Mouse (Mus musculus): ENCODE results near the gene Acvrl1.

The Acvrl1 gene

GRCm38 (mm10) chr15:101161534-101161933, 33.2 kb downstream of the Acvrl1 start:
- Histone ChIP-seq H3K9me3 (ENCODE audit: low read length) (no peaks in the 10 kb centered on the region), H3K4me1 (replicated peaks; ENCODE audit: low read depth, low read length) (peaks cover 63% of the 10 kb centered on the region), H3K27me3 (ENCODE audit: insufficient read depth, low read length) (peaks cover 12% of the 10 kb centered on the region), H3K36me3 (ENCODE audit: insufficient read depth, low read length) (no peaks in the 10 kb centered on the region), H3K4me3 (replicated peaks; ENCODE audit: low read length) (no peak overlapping the region)
- no peak for TF ChIP-seq CTCF (conservative IDR thresholded peaks at IDR 0.05; ENCODE audit: low read length)
- no peak for TF ChIP-seq POU5F1 (IDR thresholded peaks at IDR 0.05; ENCODE audit: borderline replicate concordance, low read length)
- TF ChIP-seq NANOG (IDR thresholded peaks at IDR 0.05; ENCODE audit: borderline replicate concordance, low read length), result no peak

GRCm38 (mm10) chr15:101163056-101163458, 34.7 kb downstream of the Acvrl1 start:
- Histone ChIP-seq H3K9me3 (ENCODE audit: low read length) (no peaks in the 10 kb centered on the region), H3K4me1 (replicated peaks; ENCODE audit: low read depth, low read length) (peaks cover 67% of the 10 kb centered on the region), H3K4me3 (replicated peaks; ENCODE audit: low read length) (peak overlapping the region; percentile 63), H3K27me3 (ENCODE audit: insufficient read depth, low read length) (peaks cover 12% of the 10 kb centered on the region), H3K36me3 (ENCODE audit: insufficient read depth, low read length) (no peaks in the 10 kb centered on the region)
- TF ChIP-seq CTCF (conservative IDR thresholded peaks at IDR 0.05; ENCODE audit: low read length) (no peak), POU5F1 (IDR thresholded peaks at IDR 0.05; ENCODE audit: borderline replicate concordance, low read length) (no peak), NANOG (IDR thresholded peaks at IDR 0.05; ENCODE audit: borderline replicate concordance, low read length) (no peak)

- H3K27me3 ChIP-seq (ENCODE audit: insufficient read depth, low read length), result peaks cover 17% of the 10 kb centered on the region
- peaks cover 72% of the 10 kb centered on the region for H3K4me1 ChIP-seq (replicated peaks; ENCODE audit: low read depth, low read length)
- H3K9me3 ChIP-seq (ENCODE audit: low read length), result no peaks in the 10 kb centered on the region
- H3K4me3 ChIP-seq (replicated peaks; ENCODE audit: low read length), result peak overlapping the region; percentile 63
- TF ChIP-seq NANOG (IDR thresholded peaks at IDR 0.05; ENCODE audit: borderline replicate concordance, low read length), result no peak
- no peak for TF ChIP-seq CTCF (conservative IDR thresholded peaks at IDR 0.05; ENCODE audit: low read length)
- TF ChIP-seq POU5F1 (IDR thresholded peaks at IDR 0.05; ENCODE audit: borderline replicate concordance, low read length), result no peak
- H3K36me3 ChIP-seq (ENCODE audit: insufficient read depth, low read length), result no peaks in the 10 kb centered on the region
Measured at GRCm38 (mm10) chr15:101163854-101164253, 35.5 kb downstream of the Acvrl1 start.

- peaks cover 17% of the 10 kb centered on the region for H3K27me3 ChIP-seq (ENCODE audit: insufficient read depth, low read length)
- peak overlapping the region; percentile 63 for H3K4me3 ChIP-seq (replicated peaks; ENCODE audit: low read length)
- no peaks in the 10 kb centered on the region for H3K36me3 ChIP-seq (ENCODE audit: insufficient read depth, low read length)
- H3K4me1 ChIP-seq (replicated peaks; ENCODE audit: low read depth, low read length), result peaks cover 75% of the 10 kb centered on the region
- TF ChIP-seq POU5F1 (IDR thresholded peaks at IDR 0.05; ENCODE audit: borderline replicate concordance, low read length) (no peak), CTCF (conservative IDR thresholded peaks at IDR 0.05; ENCODE audit: low read length) (no peak), NANOG (IDR thresholded peaks at IDR 0.05; ENCODE audit: borderline replicate concordance, low read length) (no peak)
- H3K9me3 ChIP-seq (ENCODE audit: low read length), result no peaks in the 10 kb centered on the region
Measured at GRCm38 (mm10) chr15:101164291-101164690, 36.0 kb downstream of the Acvrl1 start.

GRCm38 (mm10) chr15:101165658-101166437, 37.5 kb downstream of the Acvrl1 start:
- TF ChIP-seq CTCF (conservative IDR thresholded peaks at IDR 0.05; ENCODE audit: low read length), result no peak
- TF ChIP-seq NANOG (IDR thresholded peaks at IDR 0.05; ENCODE audit: borderline replicate concordance, low read length), result no peak
- TF ChIP-seq POU5F1 (IDR thresholded peaks at IDR 0.05; ENCODE audit: borderline replicate concordance, low read length), result no peak
- Histone ChIP-seq H3K4me3 (replicated peaks; ENCODE audit: low read length) (no peak overlapping the region), H3K27me3 (ENCODE audit: insufficient read depth, low read length) (peaks cover 17% of the 10 kb centered on the region), H3K4me1 (replicated peaks; ENCODE audit: low read depth, low read length) (peaks cover 72% of the 10 kb centered on the region), H3K36me3 (ENCODE audit: insufficient read depth, low read length) (no peaks in the 10 kb centered on the region), H3K9me3 (ENCODE audit: low read length) (no peaks in the 10 kb centered on the region)

GRCm38 (mm10) chr15:101167553-101167952, 39.2 kb downstream of the Acvrl1 start:
- TF ChIP-seq CTCF (conservative IDR thresholded peaks at IDR 0.05; ENCODE audit: low read length), result no peak
- TF ChIP-seq POU5F1 (IDR thresholded peaks at IDR 0.05; ENCODE audit: borderline replicate concordance, low read length), result no peak
- TF ChIP-seq NANOG (IDR thresholded peaks at IDR 0.05; ENCODE audit: borderline replicate concordance, low read length), result no peak
- no peaks in the 10 kb centered on the region for H3K9me3 ChIP-seq (ENCODE audit: low read length)
- H3K4me1 ChIP-seq (replicated peaks; ENCODE audit: low read depth, low read length), result peaks cover 62% of the 10 kb centered on the region
- peaks cover 17% of the 10 kb centered on the region for H3K27me3 ChIP-seq (ENCODE audit: insufficient read depth, low read length)
- H3K36me3 ChIP-seq (ENCODE audit: insufficient read depth, low read length), result no peaks in the 10 kb centered on the region
- H3K4me3 ChIP-seq (replicated peaks; ENCODE audit: low read length), result no peak overlapping the region

- no peak overlapping the region for H3K4me3 ChIP-seq (replicated peaks; ENCODE audit: low read length)
- H3K4me1 ChIP-seq (replicated peaks; ENCODE audit: low read depth, low read length), result peaks cover 50% of the 10 kb centered on the region
- TF ChIP-seq POU5F1 (IDR thresholded peaks at IDR 0.05; ENCODE audit: borderline replicate concordance, low read length) (no peak), NANOG (IDR thresholded peaks at IDR 0.05; ENCODE audit: borderline replicate concordance, low read length) (no peak), CTCF (conservative IDR thresholded peaks at IDR 0.05; ENCODE audit: low read length) (no peak)
- H3K27me3 ChIP-seq (ENCODE audit: insufficient read depth, low read length), result peaks cover 23% of the 10 kb centered on the region
- no peaks in the 10 kb centered on the region for H3K9me3 ChIP-seq (ENCODE audit: low read length)
- H3K36me3 ChIP-seq (ENCODE audit: insufficient read depth, low read length), result no peaks in the 10 kb centered on the region
Measured at GRCm38 (mm10) chr15:101169910-101170309, 41.6 kb downstream of the Acvrl1 start.

- H3K36me3 ChIP-seq (ENCODE audit: insufficient read depth, low read length), result no peaks in the 10 kb centered on the region
- no peak for TF ChIP-seq CTCF (conservative IDR thresholded peaks at IDR 0.05; ENCODE audit: low read length)
- no peak for TF ChIP-seq POU5F1 (IDR thresholded peaks at IDR 0.05; ENCODE audit: borderline replicate concordance, low read length)
- TF ChIP-seq NANOG (IDR thresholded peaks at IDR 0.05; ENCODE audit: borderline replicate concordance, low read length), result no peak
- no peak overlapping the region for H3K4me3 ChIP-seq (replicated peaks; ENCODE audit: low read length)
- H3K4me1 ChIP-seq (replicated peaks; ENCODE audit: low read depth, low read length), result peaks cover 50% of the 10 kb centered on the region
- no peaks in the 10 kb centered on the region for H3K9me3 ChIP-seq (ENCODE audit: low read length)
- peaks cover 23% of the 10 kb centered on the region for H3K27me3 ChIP-seq (ENCODE audit: insufficient read depth, low read length)
Measured at GRCm38 (mm10) chr15:101170413-101170980, 42.2 kb downstream of the Acvrl1 start.

Data from E14TG2a.4 (cell line).